Mouse (Mus musculus) v-Abl transformed pro-B cells (cell line): ENCODE results near the gene Ank.

Experiments used
- in situ Hi-C, 2 experiments: fragments of 400-800 bp; cut with MboI; formaldehyde crosslinking; loops; one replicate each; pipeline ENCODE4 v1.15.1; 2025; ENCODE audit not compliant: unreplicated experiment in 2 of 2

The Ank gene

GRCm38 (mm10) chr15:27493516-27493915 lies 27.0 kb downstream of the Ank start:
- in situ Hi-C loops = no loop called here

DNA sequence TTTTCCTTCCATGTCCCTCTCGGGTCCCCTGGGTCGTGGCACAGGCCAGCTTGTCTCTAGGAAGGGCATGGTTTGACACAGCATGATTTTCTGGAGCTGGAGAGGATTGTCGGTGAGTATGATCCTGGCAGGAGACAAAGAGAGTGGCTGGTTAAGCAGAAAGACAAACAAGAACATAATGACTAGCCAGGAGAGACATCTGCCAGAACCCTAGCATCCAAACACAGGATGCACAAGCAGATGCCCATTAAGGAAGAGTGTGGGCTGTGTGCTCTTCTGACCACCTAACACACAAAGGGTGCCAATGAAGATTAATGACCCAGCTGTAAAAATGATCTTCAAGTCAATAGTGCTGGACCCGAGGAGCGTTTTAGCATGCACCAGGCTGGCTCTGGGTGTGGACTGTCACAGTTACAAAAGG lies 29.5 kb downstream of the Ank start:
- in situ Hi-C loops = no loop called here

DNA sequence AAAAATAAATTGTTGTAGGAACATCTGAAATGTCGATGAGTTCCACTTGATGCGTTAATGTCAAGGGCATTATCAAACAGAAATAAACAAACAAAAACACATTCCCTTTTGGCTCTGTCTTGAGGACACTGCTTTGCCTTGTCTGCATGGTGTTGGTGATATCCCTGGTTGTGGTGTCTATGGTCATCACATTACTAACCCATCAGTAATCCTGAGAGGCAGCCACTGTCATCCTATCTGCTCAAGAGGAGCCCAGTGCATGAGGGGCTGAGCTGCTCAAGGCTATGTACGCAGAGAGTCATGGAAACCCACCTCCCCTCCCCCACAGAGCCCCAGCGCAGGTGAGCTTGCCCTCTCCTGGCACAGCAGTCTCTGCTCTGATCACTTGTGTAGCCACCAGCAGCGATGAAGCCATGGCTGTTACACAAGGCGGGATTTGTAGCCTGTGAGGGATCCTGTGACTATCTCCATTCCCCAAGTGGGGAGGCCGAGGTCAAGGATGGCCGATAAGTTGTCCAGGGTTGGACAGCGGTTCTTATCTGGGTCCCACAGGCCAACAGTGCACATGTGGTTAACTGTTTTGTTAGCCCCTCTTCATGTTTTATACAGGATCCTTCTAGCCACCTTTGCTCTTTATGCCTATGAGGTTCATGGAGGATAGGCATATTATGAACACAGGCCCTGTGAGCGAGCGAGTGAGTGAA lies 30.3 kb downstream of the Ank start:
- in situ Hi-C loops = no loop called here

- in situ Hi-C loops = no loop called here
These were observed 31.0 kb downstream of the Ank start for GRCm38 (mm10) chr15:27497300-27497997.

GRCm38 (mm10) chr15:27498078-27498477 lies 31.6 kb downstream of the Ank start:
- in situ Hi-C loops = no loop called here

- in situ Hi-C loops = no loop called here
These were observed 33.9 kb downstream of the Ank start for GRCm38 (mm10) chr15:27500390-27500789.

GRCm38 (mm10) chr15:27502338-27502737 lies 35.9 kb downstream of the Ank start:
- in situ Hi-C loops = no loop called here

DNA sequence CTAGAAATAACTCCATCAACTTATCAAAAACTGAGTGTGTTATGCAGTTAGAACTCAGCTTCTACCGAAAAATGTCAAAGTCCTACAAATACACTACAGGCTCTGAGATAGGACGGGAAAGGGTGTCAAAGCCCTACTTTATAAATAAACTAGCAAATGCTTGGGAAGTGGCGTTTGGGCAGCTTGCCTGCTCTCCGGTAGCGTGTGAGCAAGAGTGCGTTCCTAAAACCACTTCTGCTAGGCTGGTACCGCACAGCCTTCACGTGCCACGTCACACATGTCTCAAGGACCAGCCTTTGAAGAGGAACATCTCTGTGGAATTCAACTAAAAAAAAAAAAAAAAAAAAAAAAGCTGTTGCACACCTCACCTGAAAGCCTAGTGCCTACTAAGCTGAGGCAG lies 36.7 kb downstream of the Ank start:
- in situ Hi-C loops = no loop called here

- in situ Hi-C loops = no loop called here
These were observed 37.6 kb downstream of the Ank start for GRCm38 (mm10) chr15:27503801-27504730.

GRCm38 (mm10) chr15:27506127-27506886 lies 39.8 kb downstream of the Ank start:
- in situ Hi-C loops = no loop called here

DNA sequence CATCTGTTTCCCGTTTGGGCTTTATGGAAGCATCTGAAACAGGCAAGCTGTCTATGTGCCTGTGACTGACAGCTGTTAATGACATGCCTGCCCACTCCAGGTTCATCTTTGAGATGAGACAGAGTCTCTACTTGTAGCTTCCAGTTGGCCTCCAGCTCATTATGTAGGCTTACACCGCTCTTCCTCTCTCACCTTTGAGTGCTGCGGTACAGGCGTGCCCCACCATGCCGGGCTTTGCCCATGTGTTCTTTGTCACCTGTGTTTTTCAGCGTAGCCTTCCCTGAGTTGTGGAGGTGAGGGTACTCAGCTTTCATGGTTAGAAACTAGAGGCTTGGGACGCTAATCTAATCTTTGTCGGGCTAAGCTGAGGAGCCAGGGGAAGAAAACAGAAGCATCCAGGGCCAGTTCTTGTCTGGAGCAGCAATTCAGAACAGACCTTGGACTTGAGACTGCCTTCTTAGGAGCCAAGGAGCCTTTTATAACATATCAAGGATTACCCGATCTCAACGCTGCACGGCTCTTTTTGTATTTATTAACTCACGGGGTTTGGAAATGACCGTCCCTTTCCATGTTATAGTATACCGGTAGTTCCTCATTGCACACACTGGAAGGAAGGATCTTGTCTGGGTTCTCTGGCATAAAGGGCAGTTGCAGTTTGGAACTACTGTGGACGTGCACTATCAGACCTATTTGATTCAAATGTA lies 40.6 kb downstream of the Ank start:
- in situ Hi-C loops = no loop called here

- in situ Hi-C loops = no loop called here
These were observed 41.7 kb downstream of the Ank start for GRCm38 (mm10) chr15:27508169-27508568.

- in situ Hi-C loops = no loop called here
These were observed 42.5 kb downstream of the Ank start for GRCm38 (mm10) chr15:27508982-27509381.

- in situ Hi-C loops = no loop called here
These were observed 50.5 kb downstream of the Ank start for GRCm38 (mm10) chr15:27516927-27517326.

- in situ Hi-C loops = no loop called here
These were observed 51.5 kb downstream of the Ank start for GRCm38 (mm10) chr15:27518026-27518425.

- in situ Hi-C loops = no loop called here
These were observed 53.4 kb downstream of the Ank start for GRCm38 (mm10) chr15:27519857-27520256.

GRCm38 (mm10) chr15:27525233-27526005 lies 58.9 kb downstream of the Ank start:
- in situ Hi-C loops = no loop called here

DNA sequence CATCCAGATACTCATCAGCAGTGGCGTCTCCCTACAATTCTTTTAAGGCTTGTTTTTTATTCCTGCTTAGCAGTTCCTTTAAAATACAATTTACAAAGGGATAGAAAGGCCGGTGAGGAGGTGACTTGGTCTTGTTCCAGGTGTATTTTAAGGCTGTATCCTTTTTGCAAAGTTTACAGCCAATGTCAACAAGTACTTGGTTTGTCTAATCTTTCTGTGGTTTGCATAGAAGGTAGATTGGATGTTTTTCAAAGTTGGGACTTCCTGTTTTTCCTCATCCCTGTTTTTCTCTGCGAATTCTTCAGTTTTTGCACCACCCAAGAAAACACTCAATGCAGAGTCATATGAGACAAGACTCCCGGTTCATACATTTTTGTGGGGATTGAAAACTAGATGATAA lies 62.4 kb downstream of the Ank start:
- in situ Hi-C loops = no loop called here

- in situ Hi-C loops = no loop called here
These were observed 63.5 kb downstream of the Ank start for GRCm38 (mm10) chr15:27530023-27530422.
